Mouse (Mus musculus) CH12.LX (cell line): ENCODE data around the gene Sema4a.

ENCODE experiments used
- CTCF ChIP-seq, 2 experiments: IDR thresholded peaks in 1 of 2; conservative IDR thresholded peaks in 1 of 2; 2 replicates each; pipeline ENCODE4 v1.5.1; 2011 to 2012; ENCODE audit warnings: low read depth in 2 of 2, low read length in 2 of 2, improper control_type of control experiment in 1 of 2, inconsistent platforms in 1 of 2, mild to moderate bottlenecking in 1 of 2, moderate library complexity in 1 of 2
- E2F4 ChIP-seq: IDR thresholded peaks from 2 replicates; pipeline ENCODE4 v1.6.1; 2011; ENCODE audit warnings: low read depth, low read length, improper control_type of control experiment; ENCODE audit not compliant: insufficient replicate concordance
- ELF1 ChIP-seq: IDR thresholded peaks from 2 replicates; pipeline ENCODE4 v1.6.1; 2014; ENCODE audit warnings: low read depth, mild to moderate bottlenecking, inconsistent platforms, low read length, improper control_type of control experiment
- EP300 ChIP-seq: IDR thresholded peaks from 2 replicates; pipeline ENCODE4 v1.6.1; 2011; ENCODE audit warnings: low read length, improper control_type of control experiment
- GABPA ChIP-seq: IDR thresholded peaks from 2 replicates; pipeline ENCODE4 v1.6.1; 2012; ENCODE audit warnings: low read depth, low read length, improper control_type of control experiment, inconsistent platforms; ENCODE audit not compliant: insufficient replicate concordance
- HCFC1 ChIP-seq: IDR thresholded peaks from 2 replicates; pipeline ENCODE4 v1.6.1; 2012; ENCODE audit warnings: low read depth, mild to moderate bottlenecking, inconsistent platforms, low read length, improper control_type of control experiment
- JUN ChIP-seq: IDR thresholded peaks from 2 replicates; pipeline ENCODE4 v1.6.1; 2011; ENCODE audit warnings: low read depth, mild to moderate bottlenecking, low read length, improper control_type of control experiment, moderate library complexity; ENCODE audit not compliant: insufficient read depth
- JUND ChIP-seq: conservative IDR thresholded peaks from 2 replicates; pipeline ENCODE4 v1.6.1; 2011; ENCODE audit warnings: low read depth, low read length, improper control_type of control experiment
- POLR2A ChIP-seq: IDR thresholded peaks from 2 replicates; pipeline ENCODE4 v1.6.1; 2011; ENCODE audit warnings: low read depth, mild to moderate bottlenecking, improper control_type of control experiment, low read length
- SMC3 ChIP-seq: IDR thresholded peaks from 2 replicates; pipeline ENCODE4 v1.6.1; 2011; ENCODE audit warnings: low read depth, low read length, improper control_type of control experiment
- USF1 ChIP-seq: IDR thresholded peaks from 2 replicates; pipeline ENCODE4 v1.6.1; 2014; ENCODE audit warnings: low read depth, mild to moderate bottlenecking, inconsistent platforms, low read length, improper control_type of control experiment
- ZC3H11A ChIP-seq: IDR thresholded peaks from 2 replicates; pipeline ENCODE4 v1.6.1; 2012; ENCODE audit warnings: low read depth, mild to moderate bottlenecking, inconsistent platforms, low read length, improper control_type of control experiment

DNA sequence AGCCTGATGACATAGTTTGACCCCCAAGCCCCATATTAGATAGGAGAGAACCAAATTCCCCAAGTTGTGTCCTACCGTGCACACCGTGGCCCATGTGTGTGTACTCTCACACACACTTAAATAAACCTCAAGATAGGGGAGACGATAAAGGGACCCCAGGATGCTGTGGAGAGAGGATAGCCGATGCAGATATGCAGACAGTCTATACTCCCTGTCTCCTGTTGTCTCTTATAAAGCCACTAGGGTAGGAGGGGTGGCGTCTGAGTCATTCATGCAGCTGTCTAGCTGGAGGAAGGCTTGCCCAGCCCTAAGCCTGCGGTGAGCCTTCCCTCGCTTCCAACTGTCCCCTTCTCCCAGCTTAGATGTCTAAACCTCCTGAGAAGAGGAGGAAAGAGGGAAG lies 39.1 kb upstream of the Sema4a start:
- TF ChIP-seq EP300 (no peak), JUN (no peak), CTCF (conservative IDR thresholded peaks at IDR 0.05 in 1 of 2, IDR thresholded peaks at IDR 0.05 in 1 of 2; ENCODE audit: low read depth in 2 of 2, low read length in 2 of 2) (no peak), E2F4 (no peak), POLR2A (no peak), HCFC1 (no peak), ZC3H11A (no peak), USF1 (no peak), GABPA (no peak), SMC3 (no peak), ELF1 (no peak), JUND (no peak)
